Mouse (Mus musculus) adrenal gland, postnatal 14 days (tissue): ENCODE results near the gene Ralgps1. TPM values are rescaled to one million over a fixed set of nuclear protein-coding genes. Genes with fewer than 3 reads are reported as not detected.
"Not testable (repeated sequence)": the region's sequence is repeated elsewhere in the genome, so short reads cannot be mapped to it uniquely, and the experiment has no call there.

Experiments used
- DNase-seq: peaks from one replicate; pipeline ENCODE4 v3.0.0; 2021; ENCODE audit warnings: mixed read lengths
- total RNA-seq: library from RNA; stranded (reverse); gene quantifications from 2 replicates; pipeline ENCODE4 v1.2.3, GENCODE M21; 2021

The Ralgps1 gene
- total RNA-seq, 1 experiment from 2014 or later: 3.7 TPM

DNA sequence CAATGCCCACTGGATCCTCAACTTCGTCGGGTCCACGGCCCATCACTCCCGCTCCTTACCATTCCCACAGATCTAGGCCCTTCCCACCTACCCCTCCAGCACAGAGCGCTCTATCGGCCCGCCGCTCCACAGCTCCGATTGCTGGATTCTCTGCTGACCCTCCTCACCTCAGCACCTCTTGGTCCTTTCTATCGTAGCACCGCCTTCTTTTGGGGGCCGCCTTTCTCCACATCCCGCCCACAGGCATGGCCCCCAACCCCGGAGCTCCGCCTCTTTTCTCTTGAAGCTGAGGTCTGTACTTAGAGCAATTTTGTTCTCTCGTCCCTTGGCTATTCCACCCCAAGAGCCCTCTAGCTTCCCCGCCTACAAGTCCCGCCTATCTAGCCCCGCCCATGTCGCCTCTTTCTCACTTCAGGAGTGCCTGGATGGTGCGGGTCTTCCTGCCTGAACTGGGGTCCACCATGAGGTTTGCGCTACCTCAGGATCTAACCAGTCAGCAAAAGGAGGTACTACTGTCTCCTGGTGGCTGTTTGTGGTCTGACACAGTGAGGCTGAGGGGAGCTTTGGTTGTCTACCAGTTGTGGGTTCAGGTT lies 239.7 kb downstream of the Ralgps1 start, which contains the start of gene Garnl3:
Garnl3 (minus strand) TSS at position 155 of the 593 bp plus-strand sequence.
- peak; percentile 81 for DNase-seq

DNA sequence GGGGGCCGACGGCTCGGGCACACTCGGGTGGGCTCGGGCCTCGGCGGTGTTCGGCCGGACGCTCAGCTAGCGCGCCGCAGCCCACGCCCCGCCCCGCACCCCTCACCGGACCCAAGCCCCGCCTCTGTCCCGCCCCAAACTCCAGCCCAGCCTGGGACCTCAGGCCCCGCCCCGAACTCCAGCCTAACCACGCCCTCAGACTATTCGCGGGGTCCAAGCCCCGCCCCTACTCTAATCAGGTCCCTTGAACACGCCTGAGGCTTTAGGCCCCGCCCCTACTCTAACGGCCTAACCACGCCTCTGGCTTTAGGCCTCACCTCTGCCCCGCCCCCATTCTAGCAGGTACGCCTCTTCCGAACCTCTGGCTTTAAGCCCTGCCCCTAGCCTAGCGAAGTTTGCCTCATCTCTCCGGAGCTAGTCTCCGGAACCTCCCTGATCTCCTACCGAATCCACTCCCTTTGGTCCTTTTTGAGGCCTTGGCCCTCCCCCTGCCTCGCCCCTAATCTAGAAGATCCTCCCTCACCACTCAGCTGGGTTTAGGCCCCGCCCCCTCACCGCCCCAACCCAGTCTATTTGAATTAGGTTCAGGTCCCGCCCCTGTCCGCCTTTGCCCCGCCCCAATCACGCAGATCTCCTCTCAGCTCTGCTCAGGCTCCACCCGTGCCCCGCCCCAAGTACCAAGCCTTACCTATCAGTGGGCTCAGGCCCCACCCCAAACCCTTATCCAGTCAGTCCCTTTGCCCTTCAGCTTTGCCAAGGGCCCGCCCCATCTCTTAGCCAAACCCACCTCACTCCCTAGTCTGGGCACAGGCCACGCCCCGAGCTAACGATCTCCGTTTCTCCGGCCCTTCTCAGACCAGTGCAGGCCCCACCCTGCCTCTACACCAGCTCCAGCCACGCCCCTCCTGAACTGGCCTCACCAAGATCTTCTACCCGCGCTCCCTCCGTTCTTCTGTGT lies 240.5 kb downstream of the Ralgps1 start:
- DNase-seq: peak; percentile 99

DNA sequence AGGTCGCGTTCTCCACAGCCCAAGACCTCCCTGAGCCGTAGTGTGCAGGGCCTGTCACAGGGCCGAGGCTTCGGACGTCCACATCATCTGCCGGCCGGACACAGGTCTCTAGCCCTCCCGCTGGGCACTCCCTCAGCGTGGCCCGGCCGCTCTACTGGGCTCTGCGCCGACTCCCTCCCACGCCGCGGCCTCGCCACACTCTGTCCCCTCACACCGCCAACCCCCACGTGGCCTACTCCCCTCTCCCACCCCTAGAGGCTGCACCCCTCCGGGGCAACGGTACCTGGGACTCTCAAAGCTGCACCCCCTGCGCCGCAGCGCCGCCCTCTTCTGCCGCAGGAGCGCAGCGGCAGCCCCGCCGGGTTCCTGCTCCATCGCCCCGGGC lies 241.2 kb downstream of the Ralgps1 start:
- DNase-seq: no peak

DNA sequence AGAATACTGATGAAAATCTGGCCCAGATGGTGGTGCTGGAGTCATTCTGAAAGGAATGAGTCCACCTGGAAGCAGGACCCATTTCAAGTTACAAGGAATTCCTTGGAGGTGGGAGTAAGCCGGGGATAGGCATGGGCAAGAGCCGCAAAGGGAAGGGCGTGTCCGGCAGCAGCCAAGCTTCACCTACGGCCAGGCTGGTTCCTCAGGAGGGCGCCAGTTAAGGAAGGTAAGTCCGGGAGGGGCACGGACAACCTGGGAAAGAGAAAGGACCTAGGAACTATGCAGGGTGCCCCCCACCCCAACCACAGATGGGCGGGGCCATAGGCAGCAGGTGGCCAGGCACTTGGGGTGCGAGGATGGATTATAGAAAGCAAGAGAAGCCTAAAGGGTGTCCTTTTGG lies 241.6 kb downstream of the Ralgps1 start:
- peak; percentile 13 for DNase-seq

DNA sequence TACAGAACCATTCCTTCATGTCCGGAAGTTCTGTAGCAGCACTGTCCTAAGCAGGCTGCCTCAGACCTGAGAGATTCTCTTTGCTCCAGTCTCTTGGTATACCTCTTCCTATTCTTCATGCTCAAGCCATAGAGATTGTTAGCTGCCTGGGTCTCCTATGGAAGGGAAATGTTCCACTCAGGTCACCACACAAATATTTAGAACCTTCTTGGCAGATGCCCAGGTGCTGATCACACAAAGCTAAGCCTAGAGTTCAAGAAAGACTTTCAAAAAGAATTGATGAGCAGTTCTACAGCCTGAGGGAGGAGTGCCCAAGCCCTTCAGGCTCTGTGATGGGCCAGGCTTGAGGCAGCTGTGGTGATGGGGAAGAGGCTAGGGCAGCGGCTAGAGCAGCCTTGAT lies 242.3 kb downstream of the Ralgps1 start:
- no peak for DNase-seq

DNA sequence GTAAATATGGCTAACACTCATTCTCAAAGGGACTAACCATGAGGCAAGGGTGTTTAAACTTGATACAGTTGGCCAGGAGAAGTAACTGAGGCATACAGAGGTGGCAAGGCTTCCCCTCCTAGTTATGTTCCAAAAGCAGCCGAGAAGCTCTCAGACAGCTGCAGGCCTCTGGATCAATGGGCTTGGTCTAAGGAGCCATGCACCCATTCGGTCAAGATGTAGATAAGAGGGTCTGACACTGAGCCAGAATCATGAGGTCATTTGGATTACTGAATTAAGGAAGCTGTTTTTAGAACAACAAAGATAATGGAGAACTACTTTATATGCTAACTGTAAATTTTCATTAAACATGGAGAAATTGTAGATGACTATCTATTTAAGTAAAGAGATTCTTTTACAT lies 244.0 kb downstream of the Ralgps1 start:
- DNase-seq: no peak

DNA sequence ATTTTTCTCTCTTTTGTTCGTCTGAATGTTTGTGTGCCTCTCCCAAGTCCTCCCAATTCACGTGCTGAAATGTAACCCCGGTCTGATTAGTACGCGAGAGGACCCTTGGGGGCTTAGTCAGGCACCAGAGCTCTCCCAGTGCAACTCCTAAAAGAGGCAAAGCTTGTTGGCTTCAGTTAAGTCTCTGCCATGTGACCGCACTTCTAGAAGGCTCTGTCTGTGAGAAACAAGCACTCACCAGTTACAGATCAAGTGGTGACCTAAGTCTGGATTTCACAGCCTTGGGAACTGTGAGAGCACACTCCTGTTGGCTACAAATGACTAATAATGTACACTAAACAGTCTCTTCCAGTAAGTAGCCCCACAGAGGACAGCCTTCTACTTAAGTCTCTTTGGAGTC lies 248.4 kb downstream of the Ralgps1 start:
- DNase-seq: no peak

DNA sequence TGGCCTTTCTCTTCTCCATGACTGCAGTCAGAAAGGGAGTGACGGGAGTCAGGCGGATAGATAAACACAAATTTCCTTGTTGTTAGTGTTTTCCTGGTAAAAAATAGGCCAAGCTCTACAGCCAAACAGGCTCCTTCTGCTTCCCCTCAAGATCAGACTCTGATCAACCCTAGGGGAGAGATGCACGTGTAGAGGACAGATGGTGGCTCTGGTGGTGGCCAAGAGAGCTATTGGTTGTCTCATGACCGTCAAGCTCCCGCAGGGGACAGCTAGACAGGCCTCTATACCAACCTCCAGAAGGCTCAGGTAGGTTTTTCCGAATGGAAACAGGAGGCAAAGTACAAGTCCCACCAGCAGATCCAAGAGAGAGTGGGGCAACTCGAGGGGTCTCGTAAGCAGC lies 270.8 kb downstream of the Ralgps1 start:
- no peak for DNase-seq

DNA sequence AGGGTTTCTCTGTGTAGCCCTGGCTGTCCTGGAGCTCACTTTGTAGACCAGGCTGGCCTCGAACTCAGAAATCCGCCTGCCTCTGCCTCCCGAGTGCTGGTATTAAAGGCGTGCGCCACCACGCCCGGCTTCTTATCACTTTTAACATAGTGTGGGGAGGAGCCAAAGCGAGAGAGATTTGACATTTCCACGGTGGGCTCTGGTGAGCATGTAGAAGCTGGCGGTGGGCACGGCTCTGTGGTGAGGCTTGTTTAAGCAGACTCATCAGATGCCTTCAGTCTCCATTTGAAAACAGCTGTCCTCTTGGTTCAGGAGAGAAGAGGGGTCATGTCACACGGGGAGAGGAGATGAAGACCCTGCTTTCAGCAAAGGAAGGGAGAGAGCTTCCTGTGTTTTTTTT lies 274.0 kb downstream of the Ralgps1 start:
- not testable (repeated sequence) for DNase-seq

DNA sequence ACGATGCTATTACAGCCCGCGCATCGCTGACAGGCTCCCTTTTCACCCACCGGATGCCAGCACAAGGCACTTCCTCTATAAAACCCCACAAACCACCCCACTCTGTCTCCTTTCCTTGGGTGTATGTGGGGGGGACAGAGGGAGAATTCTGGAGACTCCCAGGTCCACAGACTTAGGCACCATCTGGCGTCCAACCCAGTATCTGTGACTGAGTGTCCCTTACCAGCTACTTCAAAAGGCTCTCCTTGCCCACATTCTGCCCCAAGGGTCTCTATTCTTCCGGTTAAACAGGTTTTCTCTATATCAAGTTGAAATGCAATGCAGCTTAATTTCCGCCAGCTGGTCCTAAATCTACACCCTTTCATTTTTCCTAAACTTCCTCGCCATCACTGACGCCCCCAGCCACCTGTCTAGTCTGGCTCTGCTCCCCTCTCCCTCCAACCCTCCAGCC lies 276.0 kb downstream of the Ralgps1 start:
- DNase-seq: no peak

DNA sequence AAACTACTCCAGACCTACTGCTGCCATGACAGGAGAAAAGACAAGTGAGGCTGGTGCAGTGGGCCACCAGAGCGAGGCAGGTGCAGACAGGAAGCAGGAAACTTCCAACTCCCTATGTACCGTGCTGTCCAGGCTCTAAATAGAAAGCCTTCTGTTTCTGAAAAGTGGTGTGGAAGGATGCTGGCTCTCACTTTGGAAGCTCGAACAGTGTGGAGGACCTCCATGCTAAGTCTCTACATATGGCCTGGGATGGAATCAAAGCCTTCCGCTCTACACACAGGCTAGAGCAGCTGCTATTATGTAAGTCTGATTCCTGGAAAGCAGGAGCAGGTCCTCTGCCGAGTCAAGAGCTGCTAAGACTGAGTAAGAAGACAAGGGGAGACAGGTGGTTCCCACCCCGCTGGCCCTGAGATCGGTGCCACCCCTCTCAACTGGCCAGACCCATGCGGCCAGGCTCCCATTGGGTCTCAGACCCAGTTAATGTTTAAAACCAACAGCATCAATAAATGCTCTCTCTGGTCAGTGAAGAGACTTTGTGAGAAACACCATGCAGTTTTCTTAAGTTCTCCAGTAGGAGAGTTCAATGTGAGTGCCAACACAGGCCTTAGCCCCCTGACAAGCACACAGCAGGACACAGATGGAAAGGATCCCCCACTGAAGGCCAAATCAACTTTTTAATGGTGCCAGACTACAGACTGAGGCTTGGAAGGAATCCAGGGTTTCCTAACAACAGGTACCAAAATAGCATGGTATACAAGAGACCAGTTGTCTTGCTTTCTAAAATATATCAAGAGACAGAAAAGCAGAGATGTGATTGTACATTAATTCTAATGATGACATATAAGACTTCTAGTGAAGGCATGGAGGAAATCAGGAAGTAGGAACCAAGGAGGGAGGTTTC lies 280.4 kb downstream of the Ralgps1 start:
- DNase-seq: no peak

DNA sequence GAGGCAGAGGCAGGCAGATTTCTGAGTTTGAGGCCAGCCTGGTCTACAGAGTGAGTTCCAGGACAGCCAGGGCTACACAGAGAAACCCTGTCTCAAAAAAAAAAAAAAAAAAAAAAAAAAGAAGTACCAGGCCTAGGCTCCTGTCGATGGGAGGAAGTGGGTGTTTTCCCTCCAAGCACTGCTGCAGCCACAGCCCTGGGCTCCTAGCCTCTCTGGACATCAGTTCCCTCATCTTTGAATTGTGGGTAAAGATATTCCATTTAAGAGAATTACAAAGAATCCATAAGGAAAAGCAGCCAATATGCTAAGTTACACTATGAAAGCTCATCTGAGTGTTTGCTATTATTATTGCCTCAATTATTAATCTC lies 281.3 kb downstream of the Ralgps1 start:
- DNase-seq: not testable (repeated sequence)

DNA sequence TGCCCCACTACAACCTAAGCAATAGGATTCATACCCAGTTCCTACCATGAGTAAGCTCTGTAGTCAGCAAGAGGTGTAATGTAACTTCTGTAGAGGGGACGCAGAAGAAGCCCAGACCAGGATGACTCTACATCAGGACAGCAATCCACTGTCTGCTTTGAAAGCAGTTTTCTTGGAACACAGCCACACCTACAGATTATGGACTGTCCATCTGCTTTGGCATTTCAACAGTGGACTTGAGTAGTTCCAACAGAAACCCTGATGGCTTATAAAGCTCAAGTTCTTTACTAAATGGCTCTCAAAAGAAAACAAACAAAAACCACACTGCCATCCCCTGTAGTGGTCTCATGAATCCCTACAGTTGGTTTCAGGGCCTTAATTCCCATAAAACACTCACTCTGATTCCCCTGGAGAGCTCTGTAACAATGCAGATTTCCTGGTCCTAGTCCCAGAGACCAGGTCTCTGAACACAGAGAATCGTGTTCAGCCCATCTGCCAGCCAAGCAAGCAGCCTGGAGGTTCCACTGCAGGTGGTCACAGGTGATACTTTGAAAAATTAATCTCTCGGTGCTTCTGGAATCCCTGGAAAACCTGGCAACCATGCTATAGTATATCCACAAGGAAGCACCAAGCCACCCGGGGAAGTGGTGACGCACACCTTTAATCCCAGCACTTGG lies 281.8 kb downstream of the Ralgps1 start:
- no peak for DNase-seq

DNA sequence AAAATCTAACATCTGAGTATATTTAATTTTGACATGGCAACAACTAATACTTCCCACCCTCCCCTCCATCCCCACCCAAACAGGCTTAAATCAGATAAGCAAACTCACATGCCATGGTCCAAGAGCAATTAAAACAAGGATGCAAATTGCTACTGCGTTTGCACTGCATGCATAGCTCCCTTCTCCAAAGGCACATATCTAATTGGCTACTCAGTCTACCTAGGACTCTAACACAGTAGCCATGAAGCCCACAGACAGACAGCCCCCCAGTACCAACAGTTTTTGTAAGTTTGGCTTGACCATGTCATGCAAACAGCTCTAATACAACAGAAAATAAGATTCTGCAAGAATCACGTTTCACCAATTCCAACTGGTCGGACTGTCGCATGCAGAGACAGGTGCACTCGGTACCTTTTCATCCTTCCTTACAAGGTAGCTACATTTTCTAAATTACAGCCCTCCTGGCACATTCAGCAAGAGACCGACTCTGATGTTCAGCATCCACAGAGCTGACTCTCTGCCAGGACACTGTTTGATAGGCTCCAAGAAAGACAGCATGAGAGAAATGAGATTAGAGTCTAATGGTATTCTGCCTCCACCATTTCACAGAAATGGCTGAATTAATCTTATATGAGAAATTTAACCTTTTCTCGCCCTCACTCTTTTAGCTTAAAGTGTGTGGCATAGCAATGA lies 284.5 kb downstream of the Ralgps1 start:
- DNase-seq: no peak

DNA sequence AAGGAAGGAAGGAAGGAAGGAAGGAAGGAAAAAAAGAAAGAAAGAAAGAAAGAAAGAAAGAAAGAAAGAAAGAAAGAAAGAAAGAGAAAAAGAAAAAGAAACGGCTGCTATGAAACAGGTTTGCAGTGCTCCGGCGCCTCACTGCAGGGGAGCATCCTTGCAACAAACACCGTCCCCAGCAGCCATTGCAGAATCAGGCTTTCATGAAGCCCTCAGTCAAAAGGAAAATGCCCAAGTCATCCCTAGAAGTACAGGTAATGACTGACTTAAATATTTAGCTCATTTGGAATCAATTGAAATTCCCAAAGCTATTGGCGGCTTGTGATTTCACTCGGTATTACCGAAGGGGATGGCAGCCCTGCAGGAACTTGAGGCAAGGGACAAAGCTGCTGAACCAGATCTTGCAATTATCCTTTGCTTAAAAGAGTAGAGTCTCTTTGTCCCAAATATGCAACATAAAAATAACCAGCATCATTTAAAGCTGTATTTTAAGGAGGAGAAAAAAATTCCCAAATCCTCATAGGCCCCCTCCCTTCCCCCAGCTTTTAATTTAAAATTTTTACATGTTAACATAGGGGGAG lies 285.2 kb downstream of the Ralgps1 start:
- DNase-seq: no peak

DNA sequence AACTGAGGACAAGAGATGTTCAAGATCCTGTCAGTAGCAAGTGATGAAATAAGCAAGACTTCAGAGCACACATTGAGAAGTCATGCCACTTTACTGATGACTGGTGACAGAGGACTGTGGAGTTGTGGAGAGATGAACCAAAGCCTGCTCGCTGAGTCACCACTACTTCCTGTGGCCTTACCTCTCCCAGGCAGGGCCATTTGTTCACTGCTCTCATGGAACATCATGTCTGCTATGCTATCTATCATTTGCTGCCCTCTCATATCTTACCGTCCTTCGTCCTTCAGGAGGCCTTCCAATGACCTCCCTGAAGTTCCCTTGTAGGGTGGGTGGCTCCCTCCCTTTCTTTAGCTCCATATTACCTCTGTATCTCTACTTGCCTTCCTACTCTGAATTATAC lies 287.1 kb downstream of the Ralgps1 start:
- DNase-seq: peak; percentile 49
